Mouse (Mus musculus): Measurements from ENCODE around the gene Fndc3b. TPM values are rescaled to one million over a fixed set of nuclear protein-coding genes. Genes with fewer than 3 reads are reported as not detected.
"Not testable (repeated sequence)": the region's sequence is repeated elsewhere in the genome, so short reads cannot be mapped to it uniquely, and the experiment has no call there.

The Fndc3b gene
- total RNA-seq, 2 experiments from 2014 or later, result 58.5 to 69.4 TPM

DNA sequence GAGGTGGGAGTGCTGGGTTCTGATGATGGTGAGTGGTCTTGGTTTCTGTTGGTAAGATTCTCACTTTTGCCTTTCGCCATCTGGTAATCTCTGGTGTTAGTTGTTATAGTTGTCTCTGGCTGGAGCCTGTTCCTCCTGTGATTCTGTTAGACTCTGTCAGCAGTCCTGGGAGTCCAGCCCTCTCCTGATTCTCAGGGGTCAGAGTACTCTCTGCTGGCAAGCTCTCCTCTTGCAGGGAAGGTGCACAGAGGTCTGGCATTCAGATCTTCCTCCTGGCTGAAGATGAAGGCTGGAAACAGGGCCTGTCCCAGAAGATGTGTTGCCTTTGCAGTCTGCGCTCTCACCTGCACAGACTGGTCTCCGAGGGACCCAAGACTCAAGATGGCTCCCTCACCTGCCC, 310.1 kb downstream of the Fndc3b start:
- intact Hi-C loops (cut with DNase I), result not testable (repeated sequence)

DNA sequence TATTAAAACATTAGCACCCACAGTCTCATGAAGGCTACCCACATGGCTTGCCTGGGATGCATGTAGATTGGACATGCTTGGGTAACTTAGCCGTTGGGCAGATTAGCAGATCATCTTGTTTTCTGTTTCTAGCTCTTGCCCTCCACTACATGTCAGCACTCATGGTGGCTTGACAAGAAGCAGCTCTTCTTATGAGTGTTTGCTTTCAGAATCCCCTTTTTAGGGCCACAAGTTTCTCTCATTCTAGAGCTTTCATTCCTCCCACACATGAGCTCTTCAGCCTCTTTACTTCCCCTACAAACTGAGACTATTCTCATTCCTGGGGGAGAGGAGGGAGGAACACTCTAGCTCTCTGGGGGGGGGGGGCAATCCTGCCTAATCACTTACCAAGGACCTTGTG, 321.2 kb downstream of the Fndc3b start:
- no peak for DNase-seq (ENCODE audit: low spot score)
- intact Hi-C loops (cut with DNase I), result no loop called here

More for the DNA sequence above, 310.1 kb downstream of the Fndc3b start:
- not testable (repeated sequence) for DNase-seq (ENCODE audit: low spot score)

DNA sequence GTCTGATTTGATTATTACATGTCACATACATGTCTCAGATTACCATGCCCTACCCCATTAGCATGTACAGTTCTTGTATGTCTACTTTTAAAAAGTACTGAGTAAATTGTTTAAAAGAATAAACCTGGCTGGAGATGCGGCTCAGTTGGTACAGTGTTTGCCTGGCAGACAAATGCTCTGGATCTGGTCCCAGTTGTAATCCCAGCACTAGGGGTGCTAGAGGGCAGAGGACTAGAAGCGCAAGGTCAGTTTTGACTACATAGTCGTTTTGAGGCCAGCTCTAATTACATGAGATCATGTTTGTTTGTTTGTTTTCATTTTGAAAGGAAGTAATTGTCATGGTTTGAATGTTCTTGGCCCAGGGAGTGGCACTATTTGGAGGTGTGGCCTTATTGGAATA, 326.3 kb downstream of the Fndc3b start:
- no peak for DNase-seq (ENCODE audit: low spot score)
- intact Hi-C loops (cut with DNase I), result no loop called here

DNA sequence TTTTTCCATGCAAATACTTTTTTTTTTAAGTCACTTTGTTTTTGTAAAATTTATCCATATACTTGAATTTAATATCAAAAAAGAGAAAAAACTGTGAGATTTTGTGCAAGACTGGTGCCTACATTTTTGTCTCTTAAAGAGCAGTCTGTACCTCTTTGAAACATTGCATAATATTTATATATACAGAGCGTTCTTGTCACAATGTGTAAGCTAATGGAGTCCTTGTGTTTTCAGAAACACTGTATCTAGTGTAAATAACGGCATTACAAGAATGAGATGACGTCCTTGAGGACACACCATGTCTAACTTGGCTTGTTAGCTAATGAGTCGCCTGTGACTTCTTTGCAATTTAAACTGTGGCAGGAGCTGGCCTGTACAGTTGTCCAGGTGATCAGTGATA, 333.2 kb downstream of the Fndc3b start:
- DNase-seq (ENCODE audit: low spot score), result no peak
- intact Hi-C loops (cut with DNase I), result no loop called here

DNA sequence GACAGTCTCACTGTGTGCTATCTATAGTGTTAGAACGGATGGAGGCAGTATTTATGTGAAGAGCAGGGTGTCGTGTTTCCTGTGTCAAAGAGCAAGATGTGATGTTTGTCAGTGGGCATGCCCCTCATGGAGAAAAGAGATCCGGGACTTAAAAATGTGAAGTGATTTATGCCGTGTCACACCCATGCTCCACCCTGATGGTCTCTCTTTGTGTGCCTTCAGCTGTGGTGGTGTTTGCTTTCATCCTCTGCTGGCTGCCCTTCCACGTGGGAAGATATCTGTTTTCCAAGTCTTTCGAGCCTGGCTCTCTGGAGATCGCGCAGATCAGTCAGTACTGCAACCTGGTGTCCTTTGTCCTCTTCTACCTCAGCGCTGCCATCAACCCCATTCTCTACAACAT, 336.7 kb downstream of the Fndc3b start:
- intact Hi-C loops (cut with DNase I), result no loop called here
- DNase-seq (ENCODE audit: low spot score), result no peak

DNA sequence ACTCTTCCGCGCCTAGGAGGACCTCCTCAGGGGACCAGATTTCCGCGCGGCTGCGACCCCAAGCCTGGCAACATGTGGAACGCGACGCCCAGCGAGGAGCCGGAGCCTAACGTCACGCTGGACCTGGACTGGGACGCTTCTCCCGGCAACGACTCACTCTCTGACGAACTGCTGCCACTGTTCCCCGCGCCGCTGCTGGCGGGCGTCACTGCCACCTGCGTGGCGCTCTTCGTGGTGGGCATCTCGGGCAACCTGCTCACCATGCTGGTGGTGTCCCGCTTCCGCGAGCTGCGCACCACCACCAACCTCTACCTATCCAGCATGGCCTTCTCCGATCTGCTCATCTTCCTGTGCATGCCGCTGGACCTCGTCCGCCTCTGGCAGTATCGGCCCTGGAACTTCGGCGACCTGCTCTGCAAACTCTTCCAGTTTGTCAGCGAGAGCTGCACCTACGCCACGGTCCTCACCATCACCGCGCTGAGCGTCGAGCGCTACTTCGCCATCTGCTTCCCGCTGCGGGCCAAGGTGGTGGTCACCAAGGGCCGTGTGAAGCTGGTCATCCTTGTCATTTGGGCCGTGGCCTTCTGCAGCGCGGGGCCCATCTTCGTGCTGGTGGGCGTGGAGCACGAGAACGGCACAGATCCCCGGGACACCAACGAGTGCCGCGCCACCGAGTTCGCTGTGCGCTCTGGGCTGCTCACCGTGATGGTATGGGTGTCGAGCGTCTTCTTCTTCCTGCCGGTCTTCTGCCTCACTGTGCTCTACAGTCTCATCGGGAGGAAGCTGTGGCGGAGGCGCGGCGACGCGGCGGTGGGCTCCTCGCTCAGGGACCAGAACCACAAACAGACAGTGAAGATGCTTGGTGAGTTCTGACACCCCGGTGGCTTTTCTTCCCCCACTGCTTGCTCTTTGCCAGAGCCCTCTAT, 339.1 kb downstream of the Fndc3b start:
- intact Hi-C loops (cut with DNase I), result no loop called here

DNA sequence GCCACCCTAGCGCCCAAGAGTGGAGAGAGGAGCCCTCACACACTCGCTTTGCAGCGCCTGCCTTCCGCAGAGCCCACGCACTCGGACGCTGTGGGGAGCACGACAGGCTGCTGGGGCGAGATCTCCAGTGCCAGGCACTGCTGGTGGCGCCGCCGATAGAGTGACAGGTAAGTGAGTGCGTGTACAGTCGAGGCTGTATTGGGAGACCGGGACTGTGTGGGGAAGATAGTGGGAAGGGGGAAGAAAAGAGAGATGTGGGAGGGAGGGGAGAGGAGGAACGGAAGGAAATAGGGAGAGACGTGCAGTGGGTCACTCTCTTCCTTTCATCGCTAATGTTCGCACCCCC, 339.9 kb downstream of the Fndc3b start, which contains the start of gene Ghsr:
Gene Ghsr, plus strand, starts transcription at position 76 of the 346 bp plus-strand sequence.
- no peak for DNase-seq (ENCODE audit: low spot score)
- intact Hi-C loops (cut with DNase I), result no loop called here

More for the DNA sequence above, 339.1 kb downstream of the Fndc3b start:
- no peak for DNase-seq (ENCODE audit: low spot score)

DNA sequence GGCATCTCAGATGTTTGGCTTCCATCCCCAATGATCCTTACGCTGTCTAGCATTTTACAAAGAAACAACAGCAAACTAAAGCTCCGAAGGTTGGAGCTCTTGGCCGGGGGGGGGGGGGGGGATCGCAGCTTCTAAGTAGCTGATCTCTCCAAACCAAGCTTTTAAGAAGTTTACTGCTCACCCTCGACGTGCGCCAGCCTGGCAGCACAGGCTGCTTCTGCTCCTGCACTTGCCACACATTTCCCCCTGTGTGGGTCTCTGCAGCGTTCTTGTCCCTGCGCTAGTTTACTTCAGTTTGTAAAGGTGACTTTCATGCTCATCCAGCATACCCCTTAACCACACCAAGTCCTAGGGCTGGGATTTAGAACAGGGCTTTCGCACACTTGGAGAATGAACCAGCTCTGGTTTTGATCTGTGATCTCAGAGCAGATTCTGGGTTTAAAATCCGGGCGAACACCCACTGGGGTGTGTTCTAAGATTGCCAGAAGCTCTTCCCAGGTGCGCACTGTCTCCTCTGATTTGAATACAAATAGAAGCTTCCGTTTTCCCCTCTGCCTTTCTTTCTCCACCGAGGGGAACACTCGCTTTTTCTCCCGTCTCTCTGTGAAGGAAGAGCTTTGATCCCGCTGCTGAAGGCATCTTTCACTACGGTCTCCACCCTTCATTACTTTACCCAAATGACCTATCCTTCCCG, 340.4 kb downstream of the Fndc3b start:
- intact Hi-C loops (cut with DNase I), result no loop called here
- DNase-seq (ENCODE audit: low spot score), result no peak

DNA sequence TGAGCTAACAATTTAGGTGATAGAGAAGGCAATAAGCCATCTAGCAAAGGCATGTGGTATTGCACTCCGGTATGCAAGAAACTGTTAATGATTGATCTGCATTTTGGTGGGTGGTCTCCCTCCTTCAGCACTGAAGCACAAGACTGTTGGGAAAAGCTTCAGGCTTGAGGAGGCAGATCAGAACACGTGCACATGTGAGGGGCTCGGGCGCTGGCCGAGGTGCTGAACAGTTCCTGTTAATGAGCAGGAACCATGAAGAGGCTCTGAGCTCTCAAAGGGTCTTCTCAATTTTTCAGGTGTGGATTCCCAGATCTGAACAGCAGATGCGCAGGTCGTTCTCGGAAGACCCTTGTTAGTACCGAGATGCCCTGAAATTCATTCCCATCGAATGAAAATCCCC, 341.0 kb downstream of the Fndc3b start:
- DNase-seq (ENCODE audit: low spot score), result no peak
- intact Hi-C loops (cut with DNase I), result no loop called here

Small RNA genes within 50 kb of the gene (microRNA-seq; reads per million reads assigned to microRNA genes)
- gene Mir3092, result not detected

Other genes with a start within 250 kb of the Fndc3b start
- gene Tmem212, start 185.1 kb upstream of the Fndc3b start, total RNA-seq (2021), result not detected
- 10 to 100 TPM; 12.5 to 13.5 TPM for gene Pld1, start 227.4 kb upstream of the Fndc3b start, total RNA-seq (2021)